Mouse (Mus musculus): ENCODE data around the gene H2al1c. TPM values are rescaled to one million over a fixed set of nuclear protein-coding genes. Genes with fewer than 3 reads are reported as not detected.
A peak's percentile ranks its signal among the peaks of the same experiment; 100 is the strongest.
"Not testable (repeated sequence)": the region's sequence is repeated elsewhere in the genome, so short reads cannot be mapped to it uniquely, and the experiment has no call there.

The H2al1c gene
- polyA plus RNA-seq (2015; fragmentation: Nextera tagmentation; extraction: Ambion mirVana) = not detected in 2 replicates

- H3K27ac ChIP-seq; H3K4me1 ChIP-seq (replicated peaks; ENCODE audit: insufficient read depth, low read length); ATAC-seq (replicated peaks; ENCODE audit: low FRiP score, low read depth); H3K9me3 ChIP-seq (replicated peaks; ENCODE audit: low read length); H3K4me2 ChIP-seq (ENCODE audit: low read length); H3K9ac ChIP-seq (ENCODE audit: low read depth, low read length); H3K27me3 ChIP-seq (ENCODE audit: insufficient read depth, low read length); DNase-seq (ENCODE audit: low spot score); H3K4me3 ChIP-seq (replicated peaks; ENCODE audit: low read depth, low read length); H3K36me3 ChIP-seq (ENCODE audit: insufficient read depth, low read length): not testable (repeated sequence)
- 93% methylated on average over 1 of the region's 6 CpGs for WGBS
These were observed at the start of gene H2al1c for GRCm38 (mm10) chrX:11305355-11305754. H2al1c (plus strand) TSS chrX:11305655.

- 58% methylated on average over 8 of the region's 8 CpGs for WGBS
- no peaks in the 10 kb centered on the region for H3K27me3 ChIP-seq (ENCODE audit: insufficient read depth, low read length)
These were observed 40.5 kb upstream of the H2al1c start for GRCm38 (mm10) chrX:11264918-11265317.

GRCm38 (mm10) chrX:11267791-11268190 lies 37.7 kb upstream of the H2al1c start:
- no peak overlapping the region for H3K4me2 ChIP-seq (ENCODE audit: low read length)
- H3K4me1 ChIP-seq (replicated peaks; ENCODE audit: insufficient read depth, low read length) = no peaks in the 10 kb centered on the region
- TF ChIP-seq CTCF (IDR thresholded peaks at IDR 0.05; ENCODE audit: low read depth) = no peak
- H3K27ac ChIP-seq = no peak overlapping the region
- no peak overlapping the region for H3K9ac ChIP-seq (ENCODE audit: low read depth, low read length)
- 49% methylated on average over 7 of the region's 7 CpGs for WGBS
- no peaks in the 10 kb centered on the region for H3K9me3 ChIP-seq (replicated peaks; ENCODE audit: low read length)
- no peaks in the 10 kb centered on the region for H3K36me3 ChIP-seq (ENCODE audit: insufficient read depth, low read length)
- no peaks in the 10 kb centered on the region for H3K27me3 ChIP-seq (ENCODE audit: insufficient read depth, low read length)
- ATAC-seq (replicated peaks; ENCODE audit: low FRiP score, low read depth) (no peak), DNase-seq (ENCODE audit: low spot score) (peak; percentile 75)
- no peak overlapping the region for H3K4me3 ChIP-seq (replicated peaks; ENCODE audit: low read depth, low read length)

More at GRCm38 (mm10) chrX:11264918-11265317, 40.5 kb upstream of the H2al1c start:
- H3K9me3 ChIP-seq (replicated peaks; ENCODE audit: low read length) = no peaks in the 10 kb centered on the region
- DNase-seq (ENCODE audit: low spot score) (peak; percentile 46), ATAC-seq (replicated peaks; ENCODE audit: low FRiP score, low read depth) (no peak)
- H3K4me3 ChIP-seq (replicated peaks; ENCODE audit: low read depth, low read length) = no peak overlapping the region
- TF ChIP-seq CTCF (IDR thresholded peaks at IDR 0.05; ENCODE audit: low read depth) = no peak
- H3K27ac ChIP-seq = no peak overlapping the region
- no peaks in the 10 kb centered on the region for H3K36me3 ChIP-seq (ENCODE audit: insufficient read depth, low read length)
- H3K4me1 ChIP-seq (replicated peaks; ENCODE audit: insufficient read depth, low read length) = no peaks in the 10 kb centered on the region
- no peak overlapping the region for H3K9ac ChIP-seq (ENCODE audit: low read depth, low read length)
- H3K4me2 ChIP-seq (ENCODE audit: low read length) = no peak overlapping the region

- ATAC-seq (replicated peaks; ENCODE audit: low FRiP score, low read depth) = no peak
- 82% methylated on average over 3 of the region's 3 CpGs for WGBS
- no peak overlapping the region for H3K9ac ChIP-seq (ENCODE audit: low read depth, low read length)
- H3K36me3 ChIP-seq (ENCODE audit: insufficient read depth, low read length) = no peaks in the 10 kb centered on the region
- no peaks in the 10 kb centered on the region for H3K4me1 ChIP-seq (replicated peaks; ENCODE audit: insufficient read depth, low read length)
- H3K9me3 ChIP-seq (replicated peaks; ENCODE audit: low read length) = no peaks in the 10 kb centered on the region
- no peak overlapping the region for H3K4me2 ChIP-seq (ENCODE audit: low read length)
- TF ChIP-seq CTCF (IDR thresholded peaks at IDR 0.05; ENCODE audit: low read depth) = no peak
- no peak overlapping the region for H3K4me3 ChIP-seq (replicated peaks; ENCODE audit: low read depth, low read length)
- H3K27ac ChIP-seq = no peak overlapping the region
- no peak for DNase-seq (ENCODE audit: low spot score)
- no peaks in the 10 kb centered on the region for H3K27me3 ChIP-seq (ENCODE audit: insufficient read depth, low read length)
These were observed 36.4 kb upstream of the H2al1c start for GRCm38 (mm10) chrX:11269074-11269473.

GRCm38 (mm10) chrX:11273190-11273589 lies 32.3 kb upstream of the H2al1c start:
- ATAC-seq (replicated peaks; ENCODE audit: low FRiP score, low read depth) (no peak), DNase-seq (ENCODE audit: low spot score) (no peak)
- Histone ChIP-seq H3K27me3 (ENCODE audit: insufficient read depth, low read length) (no peaks in the 10 kb centered on the region), H3K9me3 (replicated peaks; ENCODE audit: low read length) (no peaks in the 10 kb centered on the region), H3K4me3 (replicated peaks; ENCODE audit: low read depth, low read length) (no peak overlapping the region), H3K27ac (no peak overlapping the region), H3K36me3 (ENCODE audit: insufficient read depth, low read length) (no peaks in the 10 kb centered on the region), H3K9ac (ENCODE audit: low read depth, low read length) (no peak overlapping the region), H3K4me2 (ENCODE audit: low read length) (no peak overlapping the region), H3K4me1 (replicated peaks; ENCODE audit: insufficient read depth, low read length) (no peaks in the 10 kb centered on the region)
- no peak for TF ChIP-seq CTCF (IDR thresholded peaks at IDR 0.05; ENCODE audit: low read depth)
- WGBS = 72% methylated on average over 3 of the region's 3 CpGs

GRCm38 (mm10) chrX:11277083-11277482 lies 28.4 kb upstream of the H2al1c start:
- Histone ChIP-seq H3K9me3 (replicated peaks; ENCODE audit: low read length) (no peaks in the 10 kb centered on the region), H3K27ac (no peak overlapping the region), H3K27me3 (ENCODE audit: insufficient read depth, low read length) (no peaks in the 10 kb centered on the region), H3K36me3 (ENCODE audit: insufficient read depth, low read length) (no peaks in the 10 kb centered on the region), H3K4me2 (ENCODE audit: low read length) (no peak overlapping the region), H3K4me1 (replicated peaks; ENCODE audit: insufficient read depth, low read length) (no peaks in the 10 kb centered on the region), H3K4me3 (replicated peaks; ENCODE audit: low read depth, low read length) (no peak overlapping the region), H3K9ac (ENCODE audit: low read depth, low read length) (no peak overlapping the region)
- WGBS = 78% methylated on average over 6 of the region's 6 CpGs
- DNase-seq (ENCODE audit: low spot score) = no peak
- ATAC-seq (replicated peaks; ENCODE audit: low FRiP score, low read depth) = no peak
- TF ChIP-seq CTCF (IDR thresholded peaks at IDR 0.05; ENCODE audit: low read depth) = no peak

GRCm38 (mm10) chrX:11280741-11281140 lies 24.7 kb upstream of the H2al1c start:
- Histone ChIP-seq H3K9ac (ENCODE audit: low read depth, low read length) (no peak overlapping the region), H3K4me3 (replicated peaks; ENCODE audit: low read depth, low read length) (no peak overlapping the region), H3K27ac (no peak overlapping the region), H3K9me3 (replicated peaks; ENCODE audit: low read length) (no peaks in the 10 kb centered on the region), H3K36me3 (ENCODE audit: insufficient read depth, low read length) (no peaks in the 10 kb centered on the region), H3K27me3 (ENCODE audit: insufficient read depth, low read length) (no peaks in the 10 kb centered on the region), H3K4me1 (replicated peaks; ENCODE audit: insufficient read depth, low read length) (no peaks in the 10 kb centered on the region), H3K4me2 (ENCODE audit: low read length) (no peak overlapping the region)
- WGBS = 67% methylated on average over 2 of the region's 2 CpGs
- TF ChIP-seq CTCF (IDR thresholded peaks at IDR 0.05; ENCODE audit: low read depth) = no peak
- ATAC-seq (replicated peaks; ENCODE audit: low FRiP score, low read depth) (no peak), DNase-seq (ENCODE audit: low spot score) (no peak)

Measured in kidney, postnatal 0 days (tissue).